ENCODE assay signal across 8 mouse cellular contexts in genomic region chr10:41385506-41386221, GRCm38 (mm10).
DNase-seq lines count a peak whose midpoint lies in the region; ATAC-seq lines count a peak whose summit lies in the region.

No protein-coding gene starts in this region.

- H3K27me3 ChIP-seq in kidney, embryonic 15.5 days, result no peaks in the 10 kb centered on the region

- H3K4me2 ChIP-seq in kidney, embryonic 15.5 days, result no peak overlapping the region

- H3K9me3 ChIP-seq in kidney, embryonic 15.5 days (replicated peaks), result no peaks in the 10 kb centered on the region

- H3K36me3 ChIP-seq in kidney, embryonic 15.5 days, result no peaks in the 10 kb centered on the region

- H3K4me3 ChIP-seq in kidney, embryonic 15.5 days (replicated peaks), result no peak overlapping the region

- H3K4me1 ChIP-seq in kidney, embryonic 15.5 days, result no peaks in the 10 kb centered on the region

- no peak for ATAC-seq in kidney, embryonic 15.5 days (replicated peaks; ENCODE audit: low FRiP score)
- ATAC-seq in hematopoietic stem cell, adult 5-6 weeks (replicated peaks in 1 of 2; ENCODE audit: insufficient read depth in 1 of 2, low FRiP score in 2 of 2, low TSS enrichment in 1 of 2, low read depth in 1 of 2, poor library complexity in 2 of 2, severe bottlenecking in 2 of 2), result peak; percentile 99

- H3K9ac ChIP-seq in kidney, embryonic 15.5 days, result no peak overlapping the region

- 54% methylated on average over 15 of the region's 15 CpGs for WGBS in kidney, embryonic 15.5 days

- no peak overlapping the region for H3K27ac ChIP-seq in kidney, embryonic 15.5 days

- peak; percentile 19 for DNase-seq in kidney, adult 11 months
- peak; percentile 60 for DNase-seq in T-cell, adult 2 months (ENCODE audit: low spot score)
- peak; percentile 47 for DNase-seq in lung, postnatal 14 days
- peak; percentile 78 for DNase-seq in thymus, postnatal 0 days (ENCODE audit: low spot score)
- no peak for DNase-seq in embryo, embryonic 10 days (ENCODE audit: low spot score)
- DNase-seq in frontal cortex, postnatal 36 days (ENCODE audit: low spot score in 2 of 2), result no peak

Comparison
In these comparisons a context has a peak if more than half of its experiments do, and no peak if none do; other contexts are left out.
1. DNase-seq: peak in kidney, adult 11 months (single experiment), T-cell, adult 2 months (single experiment), lung, postnatal 14 days (single experiment) and thymus, postnatal 0 days (single experiment); none in embryo, embryonic 10 days (single experiment) and frontal cortex, postnatal 36 days (0 of 2).